Comparison of ENCODE assay signal across 9 mouse cellular contexts in the genomic region with DNA sequence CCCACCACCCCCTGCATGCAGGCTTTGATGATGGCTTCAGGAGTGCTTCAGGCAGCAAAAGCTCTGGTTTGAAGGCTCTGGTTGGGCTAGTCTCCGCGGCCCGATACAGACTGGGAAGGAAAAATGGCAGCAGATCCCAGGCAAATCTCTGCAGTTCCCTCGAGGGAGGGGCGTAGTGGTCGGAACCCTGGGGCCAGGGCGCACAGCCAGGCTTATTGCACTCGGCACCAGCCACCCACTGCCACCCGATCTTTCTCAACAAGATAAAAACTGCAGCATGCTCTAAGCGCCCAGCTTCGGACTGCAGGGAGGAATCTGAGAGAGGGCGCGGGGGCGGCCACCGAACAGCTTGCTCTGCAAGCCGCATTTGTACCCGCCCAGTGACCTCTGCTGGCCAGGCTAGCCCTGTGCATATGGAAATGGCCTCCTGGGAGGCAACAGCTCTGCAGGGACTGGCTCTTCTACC. TPM values are rescaled to one million over a fixed set of nuclear protein-coding genes. Genes with fewer than 3 reads are reported as not detected.
DNase-seq lines count a peak whose midpoint lies in the region; ATAC-seq and TF ChIP-seq lines count a peak whose summit lies in the region.
"Had no signal": no experiment of that assay in that cellular context is flagged by ENCODE, and none has a peak within 500 bp of the region (broad histone marks: within the 10 kb centered on the region; RNA-seq: fewer than 3 reads in every experiment).

No protein-coding gene starts in this region.

- TF ChIP-seq POLR2A in ES-Bruce4 (IDR thresholded peaks at IDR 0.05; ENCODE audit: insufficient read depth, low read length), result no peak

- DNase-seq in CD8-positive naive resting alpha-beta T cell, adult 2 months (ENCODE audit: low read depth in 2 of 2, low spot score in 2 of 2), result peak; percentile 9 to 13
- DNase-seq in embryonic facial prominence, embryonic 11.5 days (ENCODE audit: low spot score), result peak; percentile 21
- DNase-seq in left cerebral cortex, adult 11 months (ENCODE audit: low spot score), result peak; percentile 26
- peak; percentile 38 for DNase-seq in thymus, postnatal 14 days
- no peak for DNase-seq in natural killer cell, adult 2 months (ENCODE audit: low spot score in 2 of 2)

- no peaks in the 10 kb centered on the region for H3K36me3 ChIP-seq in ES-Bruce4 (ENCODE audit: control insufficient read depth, insufficient read depth, low read length, poor library complexity, severe bottlenecking)
- H3K36me3 ChIP-seq in embryonic facial prominence, embryonic 11.5 days (replicated peaks; ENCODE audit: control insufficient read depth, insufficient read depth, low read depth, low read length), result no peaks in the 10 kb centered on the region
- H3K36me3 ChIP-seq in heart, embryonic 14.5 days (ENCODE audit: control insufficient read depth, insufficient read depth, low read length), result no peaks in the 10 kb centered on the region
- no peaks in the 10 kb centered on the region for H3K36me3 ChIP-seq in midbrain, embryonic 13.5 days

- H3K4me2 ChIP-seq in embryonic facial prominence, embryonic 11.5 days (ENCODE audit: low read depth, low read length), result peak overlapping the region; percentile 38
- peak overlapping the region; percentile 64 for H3K4me2 ChIP-seq in heart, embryonic 14.5 days (ENCODE audit: low read length)
- H3K4me2 ChIP-seq in midbrain, embryonic 13.5 days (replicated peaks), result peak overlapping the region; percentile 52

- no peaks in the 10 kb centered on the region for H3K4me1 ChIP-seq in ES-Bruce4 (ENCODE audit: control insufficient read depth, insufficient read depth, low read length)
- H3K4me1 ChIP-seq in embryonic facial prominence, embryonic 11.5 days (ENCODE audit: control insufficient read depth, insufficient read depth, low read length), result no peaks in the 10 kb centered on the region
- peaks cover 0 to 5% of the 10 kb centered on the region in 2 experiments; a peak in 1 of 4 replicates for H3K4me1 ChIP-seq in heart, embryonic 14.5 days (ENCODE audit: control insufficient read depth in 2 of 2, insufficient read depth in 2 of 2, low read length in 2 of 2)
- H3K4me1 ChIP-seq in midbrain, embryonic 13.5 days (replicated peaks), result peaks cover 8% of the 10 kb centered on the region

- no peaks in the 10 kb centered on the region for H3K9me3 ChIP-seq in ES-Bruce4 (replicated peaks; ENCODE audit: control insufficient read depth, insufficient read depth, low read length, poor library complexity, severe bottlenecking)
- H3K9me3 ChIP-seq in embryonic facial prominence, embryonic 11.5 days (replicated peaks; ENCODE audit: control insufficient read depth, low read length), result no peaks in the 10 kb centered on the region
- H3K9me3 ChIP-seq in heart, embryonic 14.5 days (ENCODE audit: control insufficient read depth, low read length), result no peaks in the 10 kb centered on the region
- H3K9me3 ChIP-seq in midbrain, embryonic 13.5 days, result no peaks in the 10 kb centered on the region

- peaks cover 3% of the 10 kb centered on the region; the same call in 1 of the 2 replicates for H3K27me3 ChIP-seq in ES-Bruce4 (ENCODE audit: control insufficient read depth, insufficient read depth, low read length, poor library complexity, severe bottlenecking)
- H3K27me3 ChIP-seq in embryonic facial prominence, embryonic 11.5 days (ENCODE audit: control insufficient read depth, insufficient read depth, low read length), result 0 out of 2 replicates have a peak, but pooled peaks cover 3% of the 10 kb centered on the region
- H3K27me3 ChIP-seq in heart, embryonic 14.5 days (ENCODE audit: control insufficient read depth, insufficient read depth, low read length), result peaks cover 12% of the 10 kb centered on the region; the same call in 1 of the 2 replicates
- H3K27me3 ChIP-seq in midbrain, embryonic 13.5 days, result 0 out of 2 replicates have a peak, but pooled peaks cover 6% of the 10 kb centered on the region

- WGBS in embryonic facial prominence, embryonic 11.5 days, result 3% methylated on average over 17 of the region's 17 CpGs
- WGBS in heart, embryonic 14.5 days, result 2% methylated on average over 17 of the region's 17 CpGs
- 4% methylated on average over 17 of the region's 17 CpGs for WGBS in midbrain, embryonic 13.5 days

- 0 out of 2 replicates have a peak, but pooled peaks have one; percentile 40 for TF ChIP-seq EP300 in ES-Bruce4 (IDR thresholded peaks at IDR 0.05; ENCODE audit: insufficient read depth, low read depth, low read length)

- peak; percentile 3 for TF ChIP-seq CTCF in ES-Bruce4 (IDR thresholded peaks at IDR 0.05; ENCODE audit: low read depth, low read length)

- H3K27ac ChIP-seq in ES-Bruce4 (ENCODE audit: insufficient read depth, low read length), result no peak overlapping the region
- no peak overlapping the region for H3K27ac ChIP-seq in embryonic facial prominence, embryonic 11.5 days (replicated peaks; ENCODE audit: low read depth, low read length)
- no peak overlapping the region for H3K27ac ChIP-seq in heart, embryonic 14.5 days (replicated peaks in 1 of 2; ENCODE audit: control insufficient read depth in 1 of 2, insufficient read depth in 1 of 2, low read depth in 2 of 2, low read length in 2 of 2)
- no peak overlapping the region for H3K27ac ChIP-seq in midbrain, embryonic 13.5 days

- H3K9ac ChIP-seq in ES-Bruce4 (ENCODE audit: low read depth, poor library complexity, severe bottlenecking), result no peak overlapping the region
- no peak overlapping the region for H3K9ac ChIP-seq in embryonic facial prominence, embryonic 11.5 days (replicated peaks; ENCODE audit: low read length)
- H3K9ac ChIP-seq in heart, embryonic 14.5 days (ENCODE audit: low read length), result peak overlapping the region; percentile 55
- peak overlapping the region; percentile 44 for H3K9ac ChIP-seq in midbrain, embryonic 13.5 days (replicated peaks)

- ATAC-seq in embryonic facial prominence, embryonic 11.5 days (replicated peaks; ENCODE audit: insufficient number of reproducible peaks, low FRiP score, low TSS enrichment, low read depth), result 0 out of 2 replicates have a peak, but pooled peaks have one; percentile 37
- ATAC-seq in heart, embryonic 14.5 days (ENCODE audit: insufficient number of reproducible peaks, insufficient read depth, low FRiP score, low read depth), result peak; percentile 64; the same call in 1 of the 2 replicates
- peak; percentile 76 for ATAC-seq in midbrain, embryonic 13.5 days

- no peak overlapping the region; the same call in 1 of the 2 replicates for H3K4me3 ChIP-seq in ES-Bruce4 (ENCODE audit: low read depth, low read length)
- H3K4me3 ChIP-seq in embryonic facial prominence, embryonic 11.5 days (ENCODE audit: low read depth, low read length), result peak overlapping the region; percentile 21; the same call in 1 of the 2 replicates
- peak overlapping the region; percentile 21 to 23 for H3K4me3 ChIP-seq in heart, embryonic 14.5 days (ENCODE audit: control insufficient read depth in 1 of 2, insufficient read depth in 1 of 2, low read depth in 1 of 2, low read length in 2 of 2)
- H3K4me3 ChIP-seq in midbrain, embryonic 13.5 days (replicated peaks), result peak overlapping the region; percentile 28
- H3K4me3 ChIP-seq: erythroblast, embryonic 14.5 days had no signal

RNA-seq across cellular contexts. Expression of gene Kcna10, which starts 23.0 kb away (rescaled TPM):
- not detected in 2 replicates for polyA plus RNA-seq in ES-Bruce4 (2011; ENCODE audit: insufficient read depth, insufficient read length, low read depth, missing spikeins)
- not detected in 2 replicates for polyA plus RNA-seq in embryonic facial prominence, embryonic 11.5 days (2014; fragmentation: Nextera tagmentation; extraction: Ambion mirVana)
- not detected in 2 replicates for polyA plus RNA-seq in heart, embryonic 14.5 days (2014; fragmentation: Nextera tagmentation; extraction: Ambion mirVana)
- polyA plus RNA-seq in midbrain, embryonic 13.5 days (2015; fragmentation: Nextera tagmentation; extraction: Ambion mirVana), result not detected in 2 replicates
- polyA plus RNA-seq: erythroblast, embryonic 14.5 days had no signal

RNA-seq across cellular contexts. Expression of gene Kcna2, which starts 58.9 kb away (rescaled TPM):
- 0.15 and 0.35 TPM in 2 replicates for polyA plus RNA-seq in ES-Bruce4 (2011; ENCODE audit: insufficient read depth, insufficient read length, low read depth, missing spikeins)
- polyA plus RNA-seq in embryonic facial prominence, embryonic 11.5 days (2014; fragmentation: Nextera tagmentation; extraction: Ambion mirVana), result 0.20 and 0.24 TPM in 2 replicates
- polyA plus RNA-seq in heart, embryonic 14.5 days (2014; fragmentation: Nextera tagmentation; extraction: Ambion mirVana), result 0.03 and 0.05 TPM in 2 replicates
- 1.1 and 1.2 TPM in 2 replicates for polyA plus RNA-seq in midbrain, embryonic 13.5 days (2015; fragmentation: Nextera tagmentation; extraction: Ambion mirVana)

Comparison
In these comparisons a context has a peak if more than half of its experiments do, and no peak if none do; other contexts are left out.
1. DNase-seq: peak in CD8-positive naive resting alpha-beta T cell, adult 2 months (2 of 2), embryonic facial prominence, embryonic 11.5 days (single experiment), left cerebral cortex, adult 11 months (single experiment) and thymus, postnatal 14 days (single experiment); none in natural killer cell, adult 2 months (0 of 2).
2. H3K9ac ChIP-seq: peak in heart, embryonic 14.5 days (single experiment) and midbrain, embryonic 13.5 days (single experiment); none in ES-Bruce4 (single experiment) and embryonic facial prominence, embryonic 11.5 days (single experiment).
3. Peak in every context shown above with its lines, with median percentiles within 50 percentile points of each other: ATAC-seq and H3K4me2 ChIP-seq.